Mouse (Mus musculus) cerebellum, postnatal 4 days (tissue): ENCODE measurements at regions not wholly inside any gene's neighbourhood (a gene's known extent, or its start where the extent isn't known, plus 50 kb on each side); places are given as distances from the start of the nearest gene placed in this dataset.
A peak's percentile ranks its signal among the peaks of the same experiment; 100 is the strongest.

Experiments used
- DNase-seq, 2 experiments: peaks; one replicate each; pipeline ENCODE4 v3.0.0; 2022; ENCODE audit warnings: low spot score in 2 of 2, mixed read lengths in 1 of 2

DNA sequence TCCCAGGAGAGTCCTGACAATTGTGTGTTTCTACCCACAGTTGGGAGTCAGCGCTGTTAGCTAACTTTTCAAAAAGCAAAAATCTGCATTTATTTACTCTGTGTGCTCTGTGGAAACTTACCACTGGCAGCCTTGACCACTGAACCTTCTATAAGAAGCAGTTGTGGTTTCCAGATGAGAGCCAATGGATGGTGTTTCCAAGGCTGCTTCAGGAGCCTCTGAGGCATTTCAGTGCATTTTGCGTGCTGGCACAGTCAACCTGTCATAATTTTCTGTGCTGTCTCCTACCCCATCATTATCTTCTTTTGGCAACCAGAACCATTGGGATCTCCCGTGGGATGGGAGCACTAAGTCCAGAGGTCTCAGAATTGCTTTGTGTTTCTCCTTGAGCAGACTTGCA lies 60.3 kb downstream of the 4930544G11Rik start:
- no peak for DNase-seq

DNA sequence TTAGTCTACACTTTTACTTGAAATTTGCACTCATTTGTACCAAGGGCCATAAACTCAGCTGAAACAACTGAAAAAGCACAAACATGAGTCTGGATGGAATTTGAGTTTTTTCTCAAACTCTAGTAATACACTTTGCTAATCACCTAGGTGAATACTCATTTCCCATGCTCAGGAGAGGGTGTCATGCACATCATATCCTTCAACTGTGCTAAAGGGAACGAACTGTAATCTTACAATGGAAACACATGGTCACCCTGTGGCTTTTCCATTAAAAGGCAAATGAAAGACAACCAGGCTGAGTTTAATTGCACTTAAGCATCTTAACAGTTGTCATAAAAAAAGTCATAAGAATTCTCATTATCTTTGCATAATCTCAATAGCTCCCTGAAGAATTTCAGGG lies 71.1 kb downstream of the 4930544G11Rik start:
- no peak for DNase-seq

DNA sequence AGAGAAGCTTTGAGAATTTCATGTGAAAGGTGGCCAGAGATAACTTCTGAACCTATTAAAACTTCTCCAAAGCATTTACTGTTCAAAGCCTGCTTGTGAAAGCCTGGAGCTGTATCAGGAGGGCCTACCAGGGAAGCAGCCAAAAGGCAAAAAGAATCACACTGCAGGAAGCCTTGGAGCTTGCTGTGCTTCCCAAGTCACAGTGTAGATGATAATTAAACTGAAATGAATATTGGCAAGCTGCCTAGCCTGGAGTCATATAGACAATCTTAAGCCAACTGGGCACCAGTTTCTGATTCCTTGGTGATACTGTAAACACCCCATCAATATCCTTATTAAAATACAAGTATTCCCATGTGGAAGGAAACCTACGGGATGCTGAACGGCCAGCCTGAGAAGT lies 84.4 kb downstream of the 4930544G11Rik start:
- DNase-seq = no peak

DNA sequence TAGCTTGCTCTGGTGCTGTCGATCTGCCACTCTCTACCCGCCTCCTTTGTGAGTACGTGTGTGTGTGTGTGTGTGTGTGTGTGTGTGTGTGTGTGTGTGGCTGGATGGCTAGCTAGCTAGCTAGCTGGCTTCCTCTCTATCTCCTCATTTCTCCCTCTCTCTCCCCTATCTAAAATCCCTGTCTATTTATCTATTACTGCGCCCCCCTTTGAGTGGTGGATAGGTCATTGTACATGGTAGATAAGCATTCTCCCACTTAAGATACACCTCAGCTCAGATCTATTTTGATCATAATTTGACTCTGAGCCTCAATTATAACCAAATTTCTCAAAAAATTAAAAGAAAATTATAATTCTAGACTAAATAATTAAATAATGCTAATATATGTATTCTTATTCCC lies 99.4 kb downstream of the 4930544G11Rik start:
- no peak for DNase-seq

DNA sequence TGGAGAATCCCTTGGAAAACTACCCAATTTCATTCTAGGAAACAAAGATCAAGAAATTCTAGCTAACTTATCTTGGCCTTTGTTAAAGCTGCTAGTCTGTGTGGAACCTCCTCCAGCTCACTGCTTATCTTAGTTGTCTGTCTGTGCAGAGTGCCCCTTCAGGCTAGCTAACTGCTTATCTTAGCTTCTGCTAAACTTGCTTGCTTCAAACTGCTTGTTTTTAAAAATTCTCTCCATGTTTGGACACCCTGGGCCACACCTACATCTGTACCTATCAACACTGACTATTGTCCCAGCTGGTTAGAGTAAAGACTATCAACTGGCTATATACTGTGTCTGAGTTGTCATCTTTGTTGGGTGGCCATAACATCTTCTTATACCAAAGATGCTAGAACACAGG lies 100.0 kb downstream of the 4930544G11Rik start:
- no peak for DNase-seq

DNA sequence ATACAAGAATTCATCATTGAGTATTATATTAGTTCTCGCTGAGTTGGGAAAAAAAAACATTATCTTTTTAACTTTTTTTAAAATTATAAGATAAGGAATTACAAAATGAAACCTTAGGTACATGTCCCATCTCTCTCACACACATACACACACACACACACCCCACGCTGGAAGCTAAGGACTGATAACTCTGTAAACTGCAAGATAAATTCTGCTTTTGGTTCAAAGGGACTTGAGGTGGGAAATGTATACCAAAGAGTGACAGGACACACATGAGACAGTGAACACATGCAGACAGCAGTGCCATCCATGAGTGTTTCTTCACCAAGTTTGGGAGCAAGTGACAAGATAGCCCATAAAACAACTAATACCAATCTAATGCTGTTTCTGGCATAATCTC lies 100.8 kb downstream of the 4930544G11Rik start:
- no peak for DNase-seq

DNA sequence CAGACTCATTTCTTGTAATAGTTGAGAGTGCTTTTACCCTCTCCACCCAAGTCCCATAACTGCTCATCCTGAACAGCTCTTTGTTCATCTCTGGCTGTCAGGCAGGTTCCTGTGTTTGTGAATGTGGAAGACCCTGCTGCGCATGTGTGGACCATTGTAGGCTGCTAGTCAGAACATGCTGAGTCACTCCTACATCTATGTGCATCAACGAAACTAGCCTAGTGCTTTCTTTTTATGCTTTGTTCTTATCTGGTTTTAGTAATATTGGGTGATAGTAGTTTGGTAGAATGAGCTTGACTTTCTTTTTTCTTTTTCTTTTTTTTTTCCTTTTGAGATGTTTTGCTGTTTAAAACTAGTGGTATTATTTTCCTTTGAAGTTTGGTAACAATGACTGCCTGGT lies 116.5 kb downstream of the 4930544G11Rik start:
- DNase-seq = no peak

DNA sequence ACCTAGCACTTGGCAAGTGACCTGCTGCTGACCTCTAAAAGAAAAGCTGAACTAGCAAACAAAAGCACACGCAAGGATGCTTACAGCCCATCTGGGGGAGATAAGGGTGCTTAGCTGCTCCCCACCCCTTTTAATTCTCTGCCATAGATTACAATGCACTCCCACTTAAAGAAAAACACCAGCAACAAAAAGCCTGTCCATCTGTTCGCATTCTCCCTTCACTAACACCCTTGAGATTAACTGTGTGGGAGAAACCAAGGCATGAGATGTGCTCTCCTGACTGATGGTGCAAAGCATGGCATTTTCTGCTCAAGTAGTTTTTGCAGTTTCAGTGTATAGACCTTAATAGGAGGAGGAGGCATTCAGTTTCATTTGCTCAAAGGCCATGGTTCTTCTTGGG lies 125.0 kb downstream of the 4930544G11Rik start:
- DNase-seq = no peak

DNA sequence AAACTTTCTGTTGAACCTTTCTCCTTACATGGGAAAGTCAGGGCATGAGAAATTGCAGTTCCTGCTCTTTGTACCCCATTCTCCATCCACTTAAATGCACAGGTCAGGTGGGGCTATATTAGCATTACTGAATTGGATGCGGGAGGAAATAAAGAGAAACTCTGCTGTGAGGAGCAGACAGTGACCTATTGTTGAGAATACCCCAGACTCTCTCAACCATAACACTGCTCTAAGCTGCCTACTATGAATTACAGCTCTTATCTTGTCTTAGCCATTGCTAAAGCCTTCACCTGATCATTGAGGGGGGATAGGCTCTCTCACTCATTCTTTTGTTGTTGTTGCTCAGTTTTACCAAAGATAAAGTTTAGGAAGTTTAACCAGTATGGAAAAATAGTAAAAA lies 126.4 kb downstream of the 4930544G11Rik start:
- no peak for DNase-seq

DNA sequence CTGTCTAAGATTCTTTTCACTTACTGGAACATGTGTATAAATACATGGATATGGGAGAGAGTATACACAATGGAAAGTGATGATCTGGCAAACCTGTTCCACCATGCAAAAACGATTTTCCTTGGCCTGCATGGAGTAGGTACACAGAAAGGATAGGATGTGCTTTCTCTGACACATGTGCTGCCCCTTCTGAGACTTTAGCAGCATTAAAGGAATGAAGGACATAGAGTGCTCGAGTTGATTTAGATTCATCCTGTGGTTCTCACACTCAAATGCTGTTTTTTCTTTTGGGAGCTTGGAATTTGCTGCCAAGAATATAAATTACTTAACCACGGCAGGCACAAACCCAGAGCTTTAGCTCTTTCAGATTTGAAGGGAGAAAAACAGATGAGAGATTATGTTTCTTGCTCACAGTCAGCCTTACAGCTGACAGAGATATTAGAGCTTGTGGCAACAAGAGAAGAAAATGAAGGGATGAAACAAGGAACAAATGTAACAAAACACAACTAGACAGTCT lies 149.2 kb downstream of the 4930544G11Rik start:
- DNase-seq = no peak

DNA sequence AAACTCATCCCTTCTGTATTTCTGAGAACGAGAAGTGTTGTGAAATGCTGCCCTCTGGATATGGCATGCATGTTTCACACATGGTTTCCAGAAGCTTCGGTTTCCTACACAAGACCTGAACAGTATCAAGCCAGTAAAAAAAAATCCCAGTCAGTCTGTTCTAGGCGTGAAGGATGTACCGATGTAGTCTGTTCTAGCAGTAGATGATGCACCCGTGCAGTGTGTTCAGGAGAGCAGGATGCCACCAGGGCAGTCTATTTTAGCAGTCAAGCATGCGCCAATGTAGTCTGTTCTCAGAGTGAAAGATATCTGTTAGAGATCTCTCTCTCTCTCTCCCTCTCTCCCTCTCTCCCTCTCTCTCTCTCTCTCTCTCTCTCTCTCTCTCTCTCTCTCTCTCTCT lies 162.0 kb downstream of the 4930544G11Rik start:
- DNase-seq = no peak

DNA sequence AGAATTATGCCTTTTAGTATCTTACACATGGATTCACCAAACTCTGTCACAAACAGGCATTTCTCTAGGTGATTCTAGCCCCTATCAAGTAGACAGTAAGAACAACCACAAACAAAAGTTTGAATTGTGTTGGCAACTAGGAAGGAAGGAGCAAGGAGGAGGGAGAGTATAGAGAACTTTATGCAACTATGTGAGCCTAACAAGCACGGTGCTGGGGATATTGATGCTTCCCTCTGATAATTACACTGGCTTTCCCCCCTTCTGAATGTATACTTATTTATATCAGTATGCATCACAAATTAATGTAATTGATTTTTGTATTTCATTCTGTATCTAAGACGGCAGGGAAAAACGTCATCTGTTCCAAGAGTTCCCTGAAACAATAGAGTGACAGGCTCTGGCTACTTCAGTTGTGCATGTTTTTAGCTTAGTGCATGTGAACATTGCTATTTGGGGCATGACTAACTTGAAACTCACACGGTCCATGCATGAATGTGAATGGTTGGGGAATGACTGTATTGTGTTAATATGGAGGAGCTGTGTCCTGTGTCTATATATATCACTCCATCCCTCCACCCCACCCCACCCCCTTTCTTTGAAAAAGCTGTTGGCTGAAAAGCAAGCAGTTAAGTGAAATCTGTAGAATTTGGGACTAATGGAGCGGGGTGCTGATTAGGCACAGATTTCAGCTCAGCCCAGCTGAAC lies 169.2 kb downstream of the 4930544G11Rik start:
- DNase-seq = no peak

DNA sequence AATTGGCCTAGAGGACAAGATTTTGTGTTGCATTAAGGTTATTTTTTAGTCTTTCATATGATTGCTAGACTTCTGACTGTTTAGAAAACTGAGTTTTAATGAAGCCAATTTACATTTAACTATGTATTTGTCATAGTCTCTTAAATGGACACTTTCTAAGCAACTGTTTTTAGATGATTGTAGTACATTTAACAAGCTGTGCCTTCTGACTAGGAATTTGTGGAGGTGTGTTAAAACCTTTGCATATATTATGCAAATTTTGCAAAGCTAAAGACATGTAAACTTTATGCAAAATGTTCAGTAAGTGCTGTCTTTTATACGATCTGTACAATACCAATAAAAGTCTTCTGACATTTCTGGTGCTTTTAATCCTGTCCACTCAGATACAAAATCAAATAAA lies 171.9 kb downstream of the 4930544G11Rik start:
- DNase-seq = no peak

DNA sequence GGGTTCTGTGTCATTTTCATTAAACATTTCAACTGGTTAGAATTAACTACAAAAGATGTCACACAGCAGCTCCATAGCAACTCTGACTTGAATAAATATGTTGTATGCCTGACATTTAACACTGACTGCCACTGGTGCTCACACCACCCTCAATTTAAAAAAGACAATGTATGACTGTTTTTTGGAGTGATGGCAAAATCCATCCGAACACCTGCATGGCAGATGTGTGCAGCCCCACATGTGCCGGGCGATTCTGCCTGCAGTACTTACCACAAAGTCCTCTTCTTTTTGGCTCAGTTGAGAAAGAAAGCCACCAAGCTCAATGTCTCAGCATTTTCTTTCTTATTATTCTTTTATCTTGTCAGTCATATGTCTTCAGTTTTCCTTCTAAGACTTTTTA lies 199.4 kb downstream of the 4930544G11Rik start:
- DNase-seq = no peak

DNA sequence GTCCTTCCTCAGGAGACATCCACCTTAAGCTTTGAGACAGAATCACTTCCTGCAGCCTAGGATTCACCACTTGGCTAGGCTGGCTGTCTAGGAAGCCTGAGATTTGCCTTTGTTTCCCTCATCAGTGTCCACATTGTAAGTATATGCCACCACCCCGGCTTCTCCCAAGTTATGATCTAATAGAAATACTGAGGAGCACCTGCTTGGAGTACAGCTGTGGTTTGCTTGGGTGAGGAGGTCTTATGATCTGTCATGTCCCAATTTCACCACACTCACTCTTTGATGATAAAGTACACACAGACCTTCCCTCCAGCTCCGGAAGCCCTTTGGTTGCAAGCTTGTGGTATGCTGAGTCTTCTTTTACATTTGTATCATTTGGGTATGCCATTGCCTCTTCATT lies 202.4 kb downstream of the 4930544G11Rik start:
- no peak for DNase-seq

DNA sequence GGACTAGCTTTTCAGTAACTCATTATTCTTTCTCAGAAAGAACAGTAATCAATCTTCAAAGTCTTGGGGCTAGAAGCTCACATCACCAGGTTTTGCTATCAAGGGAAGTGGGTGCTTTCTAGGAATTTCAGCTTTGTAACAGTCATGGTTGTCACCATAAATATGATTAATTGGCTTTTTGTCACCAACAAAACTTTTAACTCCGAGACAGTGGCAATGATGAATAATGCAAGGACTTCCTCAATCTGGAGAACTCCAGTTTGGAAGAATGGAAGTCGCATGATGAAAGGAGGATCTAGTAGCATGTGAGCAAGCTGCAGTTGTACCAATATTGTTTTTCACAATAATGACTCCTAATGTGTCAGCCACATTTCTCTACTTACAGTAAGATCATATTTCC lies 208.4 kb downstream of the 4930544G11Rik start:
- no peak for DNase-seq

DNA sequence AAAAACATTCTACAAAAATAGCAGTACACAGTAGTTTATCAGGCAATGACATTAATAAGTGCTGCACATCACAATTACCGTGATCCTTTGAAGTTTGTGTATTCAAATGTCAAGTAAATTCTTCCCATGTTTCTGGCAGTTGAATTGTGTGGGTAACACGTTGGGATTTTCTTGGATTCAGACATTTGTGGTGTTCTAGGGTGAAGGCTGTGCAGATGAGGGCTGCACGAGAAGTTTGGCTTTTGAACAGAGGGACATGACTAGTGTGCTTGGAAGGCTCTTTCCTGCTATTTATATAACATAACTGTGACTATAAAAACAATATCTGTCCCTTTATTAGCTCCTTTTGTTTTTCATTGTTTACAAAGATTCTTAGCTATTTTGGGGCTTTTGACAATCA lies 216.5 kb downstream of the 4930544G11Rik start:
- DNase-seq = no peak

DNA sequence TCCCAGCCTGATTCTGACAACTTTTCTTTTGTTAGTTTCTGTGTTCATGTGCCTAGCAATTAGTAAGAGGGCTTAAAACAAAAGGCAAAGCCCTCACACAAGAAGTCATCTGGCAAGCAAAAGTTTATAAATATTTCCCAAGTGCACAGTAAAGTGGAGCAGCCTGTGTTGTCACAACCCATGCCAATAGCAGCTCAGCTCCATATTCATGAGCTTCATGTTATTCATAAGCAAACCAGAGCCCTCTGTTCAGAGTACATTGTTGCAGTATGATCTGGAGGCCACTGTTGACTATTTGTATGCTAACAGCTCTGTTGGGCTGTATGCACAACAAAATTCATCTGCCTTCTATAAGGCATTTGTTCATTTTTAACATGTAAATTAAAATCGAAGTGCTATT lies 245.6 kb downstream of the 4930544G11Rik start:
- DNase-seq = no peak

DNA sequence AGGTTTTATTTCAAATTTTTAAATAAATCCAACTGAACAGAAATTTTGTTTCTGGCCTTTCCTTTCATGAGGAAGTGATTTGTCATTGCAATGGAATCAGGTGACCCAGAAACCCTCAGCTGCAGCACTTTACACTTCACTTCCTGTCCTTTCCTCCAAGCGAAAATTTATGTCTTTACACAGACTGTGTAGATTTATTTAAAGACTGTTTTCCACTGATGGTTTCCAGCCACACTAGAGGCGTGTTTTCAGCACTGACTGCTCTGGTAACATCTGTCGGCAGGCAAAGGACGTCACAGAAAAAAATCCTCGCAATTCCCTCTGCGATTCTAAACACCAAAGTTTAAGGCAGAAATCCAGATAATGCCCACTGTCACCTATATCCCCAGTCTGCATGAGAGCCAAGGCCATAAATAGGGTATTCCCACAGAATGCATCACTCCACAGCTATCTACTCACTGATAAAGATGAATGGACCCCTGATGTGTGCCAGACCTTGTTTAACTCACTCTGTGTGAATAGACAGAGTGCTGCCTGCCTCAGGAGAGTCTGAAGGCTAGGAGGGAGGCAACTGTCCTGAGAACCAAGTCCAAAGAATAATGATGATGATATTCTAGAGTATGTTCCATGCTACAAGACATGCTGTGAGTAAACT lies 247.9 kb downstream of the 4930544G11Rik start:
- DNase-seq = no peak

DNA sequence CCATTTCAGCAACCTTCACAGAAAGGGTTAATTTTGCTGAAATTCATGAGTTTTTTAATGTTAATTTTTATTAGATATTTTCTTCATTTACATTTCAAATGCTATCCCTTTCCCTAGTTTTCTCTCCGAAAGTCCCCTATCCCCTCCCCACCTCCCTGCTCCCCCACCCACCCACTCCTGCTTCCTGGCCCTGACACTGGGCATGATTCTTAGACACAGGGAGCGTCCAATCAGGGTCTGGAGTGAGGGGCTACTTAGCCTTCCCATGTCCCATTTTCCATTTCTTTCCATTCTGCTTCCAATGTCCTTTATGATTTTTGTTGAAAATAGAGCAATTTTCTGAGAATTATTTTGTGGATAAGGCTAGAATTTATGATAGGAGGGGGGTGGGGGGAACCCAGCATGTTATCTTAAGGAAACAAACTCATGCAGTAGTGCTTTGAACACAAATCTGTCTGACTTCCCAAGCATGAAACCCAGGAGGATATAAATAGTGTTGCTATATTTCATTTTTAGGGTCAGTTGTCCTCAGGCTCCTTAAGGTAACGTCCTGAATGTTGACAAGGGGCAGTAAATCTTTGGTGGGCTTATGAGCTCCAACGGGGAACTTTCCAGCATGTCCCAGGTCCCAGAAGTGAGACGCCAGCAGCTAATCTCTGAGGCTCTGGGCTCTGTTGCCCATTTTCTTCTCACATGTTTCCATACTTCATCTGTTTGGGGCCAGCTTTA lies 254.0 kb downstream of the 4930544G11Rik start:
- DNase-seq = no peak

DNA sequence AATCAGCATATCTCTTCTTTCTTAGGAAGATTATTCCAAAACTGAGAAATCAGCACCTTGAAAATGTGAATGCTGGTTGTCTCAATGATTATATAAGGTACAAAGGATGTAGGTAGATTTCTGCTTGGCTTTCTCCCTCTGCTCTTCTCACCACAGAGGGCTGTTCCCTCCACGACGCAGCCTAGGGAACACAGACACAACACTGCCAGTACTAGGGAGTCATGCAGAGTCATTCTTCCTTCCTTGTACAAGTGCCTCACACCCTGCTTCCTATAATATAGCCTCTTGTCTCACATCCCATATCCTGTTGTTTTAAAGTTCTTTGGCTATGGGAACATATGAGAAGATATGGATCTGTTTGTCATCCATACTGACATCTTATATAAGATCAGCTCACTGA lies 265.1 kb downstream of the 4930544G11Rik start:
- DNase-seq = no peak

DNA sequence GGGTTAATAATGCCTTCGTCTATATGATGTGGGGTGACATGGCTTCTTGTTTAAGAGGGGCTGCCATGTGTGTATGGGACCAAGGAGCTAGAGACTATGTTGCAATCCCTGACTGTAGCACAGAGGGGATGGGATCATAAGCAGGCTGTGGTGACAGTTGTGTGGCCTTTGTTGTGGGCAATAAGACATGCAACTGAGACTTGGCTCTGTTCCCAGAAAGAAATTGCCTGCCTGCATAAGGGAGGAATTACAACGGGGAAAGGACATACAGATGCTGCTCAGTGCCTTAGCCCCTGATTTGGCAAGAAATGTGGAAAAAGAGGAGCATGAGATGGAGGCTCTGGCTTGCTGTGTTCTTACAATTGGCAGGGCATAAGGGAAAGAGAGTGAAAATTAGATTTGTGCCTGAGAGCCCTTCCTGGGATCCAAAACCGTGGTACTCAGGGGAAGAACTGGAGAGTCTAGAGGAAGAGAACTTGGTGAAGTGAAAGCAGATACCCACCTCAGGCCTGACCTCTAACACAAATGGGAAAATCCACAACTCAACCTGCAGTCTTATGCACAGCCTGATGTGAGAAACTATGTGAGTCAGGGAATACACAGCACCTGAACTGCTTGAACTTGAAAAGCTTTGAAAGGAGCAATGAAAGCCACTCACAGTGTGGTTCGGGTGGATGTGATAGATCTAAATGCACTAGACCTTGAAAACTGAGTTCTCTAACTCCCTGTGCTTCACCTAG lies 271.9 kb downstream of the 4930544G11Rik start:
- DNase-seq = peak in 1 of 2 experiments; percentile 31
